8 mouse cellular contexts compared by ENCODE assay signal in genomic region chr8:11557768-11558629, GRCm38 (mm10). TPM values are rescaled to one million over a fixed set of nuclear protein-coding genes. Genes with fewer than 3 reads are reported as not detected.
A peak's percentile ranks its signal among the peaks of the same experiment; 100 is the strongest.
DNase-seq lines count a peak whose midpoint lies in the region; ATAC-seq and TF ChIP-seq lines count a peak whose summit lies in the region.

No protein-coding gene starts in this region.

- H3K9ac ChIP-seq in forebrain, embryonic 12.5 days: peak overlapping the region; percentile 96
- H3K9ac ChIP-seq in heart, postnatal 0 days (replicated peaks; ENCODE audit: low read depth, low read length): peak overlapping the region; percentile 91
- peak overlapping the region; percentile 98 for H3K9ac ChIP-seq in liver, embryonic 16.5 days (ENCODE audit: low read depth, low read length)
- H3K9ac ChIP-seq in neural tube, embryonic 13.5 days: peak overlapping the region; percentile 98

- H3K36me3 ChIP-seq in E14TG2a.4 (ENCODE audit: insufficient read depth, low read length): peaks cover 27% of the 10 kb centered on the region
- peaks cover 16% of the 10 kb centered on the region for H3K36me3 ChIP-seq in forebrain, embryonic 12.5 days (replicated peaks)
- H3K36me3 ChIP-seq in heart, postnatal 0 days (replicated peaks; ENCODE audit: control insufficient read depth, insufficient read depth, low read length): peaks cover 12% of the 10 kb centered on the region
- H3K36me3 ChIP-seq in liver, embryonic 16.5 days (ENCODE audit: control insufficient read depth, insufficient read depth): peaks cover 11% of the 10 kb centered on the region
- peaks cover 13% of the 10 kb centered on the region for H3K36me3 ChIP-seq in neural tube, embryonic 13.5 days
- no peaks in the 10 kb centered on the region; the same call in 1 of the 2 replicates for H3K36me3 ChIP-seq in testis, adult 2 months (ENCODE audit: control insufficient read depth, insufficient read depth, low read length)

- peak overlapping the region; percentile 71 for H3K4me2 ChIP-seq in forebrain, embryonic 12.5 days
- peak overlapping the region; percentile 94 for H3K4me2 ChIP-seq in heart, postnatal 0 days (ENCODE audit: low read depth, low read length)
- H3K4me2 ChIP-seq in liver, embryonic 16.5 days (ENCODE audit: low read depth, low read length): peak overlapping the region; percentile 98
- H3K4me2 ChIP-seq in neural tube, embryonic 13.5 days: peak overlapping the region; percentile 70

- no peak for TF ChIP-seq CTCF in E14TG2a.4 (conservative IDR thresholded peaks at IDR 0.05; ENCODE audit: low read length)
- no peak for TF ChIP-seq CTCF in heart, postnatal 0 days (IDR thresholded peaks at IDR 0.05; ENCODE audit: low read depth)
- TF ChIP-seq CTCF in testis, adult 2 months (IDR thresholded peaks at IDR 0.05; ENCODE audit: control insufficient read depth, insufficient read depth, insufficient replicate concordance, low read depth, low read length): 0 out of 2 replicates have a peak, but pooled peaks have one; percentile 5

- H3K4me1 ChIP-seq in E14TG2a.4 (replicated peaks; ENCODE audit: low read depth, low read length): peaks cover 48% of the 10 kb centered on the region
- peaks cover 33% of the 10 kb centered on the region for H3K4me1 ChIP-seq in forebrain, embryonic 12.5 days
- H3K4me1 ChIP-seq in heart, postnatal 0 days (ENCODE audit: control insufficient read depth, insufficient read depth): peaks cover 17% of the 10 kb centered on the region
- peaks cover 24% of the 10 kb centered on the region for H3K4me1 ChIP-seq in liver, embryonic 16.5 days (ENCODE audit: control insufficient read depth, low read depth, low read length)
- H3K4me1 ChIP-seq in neural tube, embryonic 13.5 days (replicated peaks): peaks cover 34% of the 10 kb centered on the region
- peaks cover 12% of the 10 kb centered on the region for H3K4me1 ChIP-seq in testis, adult 2 months (ENCODE audit: control insufficient read depth, insufficient read depth, low read length)

- peak; percentile 97 for DNase-seq in c-Kit-positive CD71-positive TER-119-positive erythroid progenitor cells, embryonic 14.5 days (ENCODE audit: low spot score)
- peak; percentile 98 for DNase-seq in heart, postnatal 0 days (ENCODE audit: low spot score)
- DNase-seq in kidney, postnatal 4 days: peak; percentile 97 to 99

- H3K4me3 ChIP-seq in E14TG2a.4 (replicated peaks; ENCODE audit: low read length): peak overlapping the region; percentile 97
- peak overlapping the region; percentile 98 for H3K4me3 ChIP-seq in forebrain, embryonic 12.5 days (replicated peaks)
- H3K4me3 ChIP-seq in heart, postnatal 0 days (ENCODE audit: low read depth, low read length): peak overlapping the region; percentile 92
- peak overlapping the region; percentile 94 for H3K4me3 ChIP-seq in liver, embryonic 16.5 days (ENCODE audit: low read depth, low read length)
- H3K4me3 ChIP-seq in neural tube, embryonic 13.5 days: peak overlapping the region; percentile 98
- H3K4me3 ChIP-seq in testis, adult 2 months (ENCODE audit: control insufficient read depth, low read depth, low read length): peak overlapping the region; percentile 76

- WGBS in forebrain, embryonic 12.5 days: under 1% methylated on average over 66 of the region's 67 CpGs
- WGBS in heart, postnatal 0 days: 1% methylated on average over 66 of the region's 67 CpGs
- under 1% methylated on average over 67 of the region's 67 CpGs for WGBS in liver, embryonic 16.5 days (ENCODE audit: insufficient replicate concordance)
- WGBS in neural tube, embryonic 13.5 days: under 1% methylated on average over 65 of the region's 67 CpGs

- no peaks in the 10 kb centered on the region for H3K9me3 ChIP-seq in E14TG2a.4 (ENCODE audit: low read length)
- no peaks in the 10 kb centered on the region for H3K9me3 ChIP-seq in forebrain, embryonic 12.5 days
- H3K9me3 ChIP-seq in heart, postnatal 0 days (replicated peaks; ENCODE audit: control insufficient read depth, low read length): no peaks in the 10 kb centered on the region
- no peaks in the 10 kb centered on the region for H3K9me3 ChIP-seq in liver, embryonic 16.5 days (replicated peaks; ENCODE audit: control insufficient read depth, low read length)
- H3K9me3 ChIP-seq in neural tube, embryonic 13.5 days: no peaks in the 10 kb centered on the region

- peak; percentile 77 for ATAC-seq in forebrain, embryonic 12.5 days (ENCODE audit: low FRiP score)
- peak; percentile 79 for ATAC-seq in heart, postnatal 0 days (ENCODE audit: insufficient read depth, low read depth)
- peak; percentile 80 for ATAC-seq in liver, embryonic 16.5 days (ENCODE audit: low read depth)
- ATAC-seq in neural tube, embryonic 13.5 days (ENCODE audit: low read depth): peak; percentile 79

- H3K27ac ChIP-seq in forebrain, embryonic 12.5 days: peak overlapping the region; percentile 100
- peak overlapping the region; percentile 99 for H3K27ac ChIP-seq in heart, postnatal 0 days (ENCODE audit: low read depth)
- peak overlapping the region; percentile 100 for H3K27ac ChIP-seq in liver, embryonic 16.5 days (ENCODE audit: low read length)
- peak overlapping the region; percentile 100 for H3K27ac ChIP-seq in neural tube, embryonic 13.5 days (replicated peaks)
- peak overlapping the region; percentile 88 for H3K27ac ChIP-seq in testis, adult 2 months (ENCODE audit: control insufficient read depth, insufficient read depth, low read depth, low read length)

- no peak for TF ChIP-seq EP300 in heart, postnatal 0 days (IDR thresholded peaks at IDR 0.05; ENCODE audit: low read depth)

- TF ChIP-seq POLR2A in testis, adult 2 months (IDR thresholded peaks at IDR 0.05; ENCODE audit: control insufficient read depth, low read depth, low read length): peak; percentile 100

- H3K27me3 ChIP-seq in E14TG2a.4 (ENCODE audit: insufficient read depth, low read length): no peaks in the 10 kb centered on the region
- H3K27me3 ChIP-seq in forebrain, embryonic 12.5 days: no peaks in the 10 kb centered on the region
- no peaks in the 10 kb centered on the region for H3K27me3 ChIP-seq in heart, postnatal 0 days (ENCODE audit: control insufficient read depth, insufficient read depth, low read length)
- no peaks in the 10 kb centered on the region for H3K27me3 ChIP-seq in liver, embryonic 16.5 days (ENCODE audit: control insufficient read depth, insufficient read depth, low read depth, low read length)
- H3K27me3 ChIP-seq in neural tube, embryonic 13.5 days: no peaks in the 10 kb centered on the region
- no peaks in the 10 kb centered on the region for H3K27me3 ChIP-seq in testis, adult 2 months (ENCODE audit: control insufficient read depth, insufficient read depth, low read length)

RNA-seq across cellular contexts. Expression of gene Ing1, which starts 2.6 kb away (rescaled TPM):
- polyA plus RNA-seq in forebrain, embryonic 12.5 days (2016; fragmentation: Nextera tagmentation; extraction: Ambion mirVana): 43.6 and 47.2 TPM in 2 replicates
- total RNA-seq in heart, postnatal 0 days (2014; rRNA removed; ENCODE audit: low replicate concordance): 17.6 and 18.7 TPM in 2 replicates
- 22.3 and 22.5 TPM in 2 replicates for polyA plus RNA-seq in heart, postnatal 0 days (2015; fragmentation: Nextera tagmentation; extraction: Ambion mirVana)
- 11.1 and 11.7 TPM in 2 replicates for polyA plus RNA-seq in liver, embryonic 16.5 days (2015; fragmentation: Nextera tagmentation; extraction: Ambion mirVana)
- polyA plus RNA-seq in neural tube, embryonic 13.5 days (2015; fragmentation: Nextera tagmentation; extraction: Ambion mirVana): 54.4 and 56.9 TPM in 2 replicates
- 41.4 and 54.8 TPM in 2 replicates for polyA plus RNA-seq in testis, adult 2 months (2012; rRNA removed)

RNA-seq across cellular contexts. Expression of gene Cars2, which starts 7.4 kb away (rescaled TPM):
- 19.9 and 21.4 TPM in 2 replicates for polyA plus RNA-seq in forebrain, embryonic 12.5 days (2016; fragmentation: Nextera tagmentation; extraction: Ambion mirVana)
- total RNA-seq in heart, postnatal 0 days (2014; rRNA removed; ENCODE audit: low replicate concordance): 40.1 and 53.5 TPM in 2 replicates
- polyA plus RNA-seq in heart, postnatal 0 days (2015; fragmentation: Nextera tagmentation; extraction: Ambion mirVana): 21.2 and 21.5 TPM in 2 replicates
- 10.1 and 11.8 TPM in 2 replicates for polyA plus RNA-seq in liver, embryonic 16.5 days (2015; fragmentation: Nextera tagmentation; extraction: Ambion mirVana)
- 25.1 and 25.4 TPM in 2 replicates for polyA plus RNA-seq in neural tube, embryonic 13.5 days (2015; fragmentation: Nextera tagmentation; extraction: Ambion mirVana)
- 19.5 and 21.5 TPM in 2 replicates for polyA plus RNA-seq in testis, adult 2 months (2012; rRNA removed)

Comparison
In these comparisons a context has a peak if more than half of its experiments do, and no peak if none do; other contexts are left out.
1. Peak in every context shown above with its lines: DNase-seq, ATAC-seq, H3K4me3 ChIP-seq and H3K27ac ChIP-seq.